Mouse (Mus musculus): ENCODE measurements at regions not wholly inside any gene's neighbourhood (a gene's known extent, or its start where the extent isn't known, plus 50 kb on each side); places are given as distances from the start of the nearest gene placed in this dataset.

DNA sequence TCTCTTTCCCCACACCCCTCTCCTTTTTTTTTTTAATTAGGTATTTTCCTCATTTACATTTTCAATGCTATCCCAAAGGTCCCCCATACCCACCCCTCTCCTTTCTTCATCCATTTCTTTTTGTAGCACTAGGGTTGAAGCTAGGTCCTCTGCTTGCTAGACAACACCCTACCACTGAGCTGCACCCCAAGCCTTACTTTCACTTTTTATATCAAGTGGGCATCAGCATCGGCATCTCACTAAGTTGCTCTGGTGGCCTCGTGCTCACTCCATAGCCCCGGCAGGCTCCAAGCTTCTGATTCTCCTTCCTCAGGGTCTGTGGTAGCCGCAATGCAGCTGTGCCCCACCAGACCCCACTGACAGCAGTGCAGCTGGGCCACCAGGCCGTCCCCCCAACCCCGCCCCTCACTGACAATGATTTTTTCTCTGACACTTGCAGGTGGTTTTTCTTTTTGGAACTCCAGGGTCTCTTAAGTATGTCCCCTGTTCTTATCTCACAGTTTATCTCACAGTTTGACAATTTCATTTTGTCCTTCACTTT lies 77.5 kb downstream of the Nufip1 start:
- DNase-seq = no peak

- no peak for DNase-seq
These were observed 84.6 kb downstream of the Nufip1 start for GRCm38 (mm10) chr14:76195324-76195723.

- DNase-seq = no peak
These were observed 86.7 kb downstream of the Nufip1 start for GRCm38 (mm10) chr14:76197357-76197756.

DNA sequence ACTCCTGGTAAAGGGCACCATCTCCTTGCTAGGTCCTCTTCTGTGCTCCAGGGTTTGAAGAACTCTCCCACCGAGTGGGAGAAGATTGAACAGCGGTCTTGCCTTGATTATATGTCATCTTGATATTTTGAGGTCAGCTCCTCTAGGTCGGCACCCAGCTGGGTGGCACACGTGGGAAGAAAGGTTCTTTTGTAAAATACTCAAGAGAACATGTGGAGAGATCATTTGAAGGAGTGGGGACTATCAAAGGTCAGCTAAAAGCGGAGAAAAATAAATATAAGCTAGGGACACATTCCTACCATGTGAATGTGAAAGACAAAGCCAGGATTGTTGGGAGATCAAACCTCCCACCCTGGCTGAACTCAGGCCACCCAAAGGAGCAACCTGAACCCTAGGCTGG lies 87.7 kb downstream of the Nufip1 start:
- no peak for DNase-seq

GRCm38 (mm10) chr14:76202595-76202994 lies 91.9 kb downstream of the Nufip1 start:
- no peak for DNase-seq

GRCm38 (mm10) chr14:76203135-76203534 lies 92.4 kb downstream of the Nufip1 start:
- DNase-seq = no peak

- no peak for DNase-seq
These were observed 105.9 kb downstream of the Nufip1 start for GRCm38 (mm10) chr14:76216446-76217177.

DNA sequence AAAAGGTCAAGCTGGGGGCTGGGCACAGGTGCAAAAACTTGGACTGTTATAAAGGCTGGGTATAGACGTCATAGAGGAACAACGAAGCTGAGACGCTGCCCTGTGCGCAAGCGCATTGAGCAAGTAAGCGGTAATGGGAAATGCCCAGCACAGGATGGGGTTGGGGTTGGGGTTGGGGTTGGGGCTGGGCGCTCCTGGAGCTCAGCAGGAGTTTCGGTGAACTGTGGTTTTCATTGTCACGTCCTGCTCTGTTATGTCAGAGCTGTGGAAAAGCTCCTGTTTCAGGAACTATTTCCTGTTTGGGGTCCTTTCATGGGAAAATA lies 106.4 kb downstream of the Nufip1 start:
- peak; percentile 20 for DNase-seq

DNA sequence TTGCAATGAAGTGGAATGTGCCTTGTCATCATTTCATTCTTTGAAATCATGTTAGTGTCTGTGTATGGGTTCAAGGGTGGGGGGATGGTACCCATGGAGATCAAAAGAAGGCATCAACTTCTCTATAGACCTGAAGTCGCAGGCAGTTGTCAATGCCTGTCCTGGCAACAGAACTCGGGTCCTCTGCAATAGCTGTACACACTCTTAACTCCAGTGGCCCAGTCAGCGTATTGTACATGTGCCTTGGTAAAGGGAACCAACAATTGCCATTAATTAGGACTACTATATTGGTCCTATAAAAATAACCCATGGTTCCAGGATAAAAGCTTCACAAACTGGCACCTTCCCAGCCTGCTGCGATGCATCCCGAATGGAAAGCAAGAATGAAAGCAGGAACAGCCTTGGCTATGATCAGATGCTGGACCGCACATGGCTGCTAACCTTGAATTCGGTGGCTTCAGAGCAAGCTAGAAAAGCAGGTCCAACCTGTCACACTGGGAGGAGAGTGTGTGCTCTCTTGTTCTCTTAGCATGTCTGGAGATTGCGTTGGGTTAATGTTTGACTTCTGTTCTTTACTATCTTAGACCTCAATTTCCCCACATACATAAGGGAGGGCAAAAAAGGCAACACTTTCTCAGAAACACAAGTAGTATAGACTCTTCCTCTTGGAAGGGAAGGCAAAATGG lies 107.0 kb downstream of the Nufip1 start:
- DNase-seq = no peak

- DNase-seq = no peak
These were observed 110.3 kb downstream of the Nufip1 start for GRCm38 (mm10) chr14:76220952-76221351.

GRCm38 (mm10) chr14:76221617-76222319 lies 111.1 kb downstream of the Nufip1 start:
- DNase-seq = no peak

DNA sequence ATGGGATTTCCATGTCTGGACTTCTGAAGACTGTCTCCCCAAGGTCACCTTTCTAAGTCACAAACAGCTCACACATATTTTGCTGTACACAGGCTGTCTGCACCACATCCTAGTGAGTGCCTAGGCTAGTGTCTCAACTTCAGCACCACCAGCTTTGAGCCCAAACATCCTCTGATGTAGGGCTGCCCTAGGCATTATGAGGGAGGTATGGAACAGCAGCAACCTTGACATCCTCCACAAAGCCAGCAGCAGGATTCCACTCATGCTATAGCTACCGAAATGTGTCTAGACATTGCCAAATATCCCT lies 111.6 kb downstream of the Nufip1 start:
- no peak for DNase-seq

GRCm38 (mm10) chr14:76223036-76223650 lies 112.5 kb downstream of the Nufip1 start:
- no peak for DNase-seq

DNA sequence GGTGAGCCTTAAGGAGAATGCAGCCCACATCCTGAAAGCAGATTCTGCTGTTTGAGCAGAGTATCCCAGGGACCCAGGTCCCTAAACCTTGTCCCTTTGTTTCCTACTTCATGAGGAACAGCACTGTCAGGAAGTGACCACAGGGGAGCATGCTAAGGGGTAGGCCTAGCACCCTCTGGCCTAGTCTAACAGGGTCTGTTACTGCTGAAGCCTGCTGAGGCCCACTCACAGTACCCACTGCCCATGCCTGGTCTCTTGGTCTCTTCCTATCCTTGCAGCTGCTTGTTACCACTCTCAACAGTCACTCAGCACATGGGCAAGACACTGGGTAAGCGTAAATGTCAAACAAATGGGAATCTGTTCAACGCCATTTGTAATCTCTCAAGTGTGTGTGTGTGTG lies 113.2 kb downstream of the Nufip1 start:
- DNase-seq = no peak

- no peak for DNase-seq
These were observed 114.8 kb downstream of the Nufip1 start for GRCm38 (mm10) chr14:76225532-76225931.

GRCm38 (mm10) chr14:76226621-76227297 lies 116.1 kb downstream of the Nufip1 start:
- DNase-seq = no peak

DNA sequence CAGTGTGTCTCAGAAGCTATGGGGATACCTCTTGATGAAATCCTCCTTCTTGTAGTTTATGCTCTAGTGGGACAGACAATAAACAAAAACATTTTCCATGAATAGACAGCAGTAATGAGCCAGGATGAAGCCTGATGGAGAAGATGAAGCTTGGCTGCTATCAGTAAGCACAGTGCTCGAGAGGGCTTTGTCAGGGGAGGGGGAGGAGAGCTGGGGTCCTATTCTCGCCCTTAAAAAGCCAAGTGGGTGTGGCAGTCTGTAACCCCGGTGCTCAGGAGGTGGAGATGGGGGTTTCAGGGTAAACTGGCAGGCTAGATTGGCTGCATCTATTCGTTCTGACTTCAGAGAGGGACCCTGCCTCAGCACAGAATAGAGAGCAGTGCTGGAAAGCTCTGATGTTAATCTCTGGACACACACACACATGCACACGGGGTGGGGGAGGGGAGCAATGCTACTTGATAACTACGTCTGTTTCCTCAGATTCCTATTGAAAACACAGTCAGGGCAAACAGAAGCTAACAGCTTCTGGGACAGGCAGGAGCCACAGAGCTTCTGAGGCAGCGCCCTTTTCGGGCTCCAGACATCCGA lies 118.4 kb downstream of the Nufip1 start:
- DNase-seq = no peak

DNA sequence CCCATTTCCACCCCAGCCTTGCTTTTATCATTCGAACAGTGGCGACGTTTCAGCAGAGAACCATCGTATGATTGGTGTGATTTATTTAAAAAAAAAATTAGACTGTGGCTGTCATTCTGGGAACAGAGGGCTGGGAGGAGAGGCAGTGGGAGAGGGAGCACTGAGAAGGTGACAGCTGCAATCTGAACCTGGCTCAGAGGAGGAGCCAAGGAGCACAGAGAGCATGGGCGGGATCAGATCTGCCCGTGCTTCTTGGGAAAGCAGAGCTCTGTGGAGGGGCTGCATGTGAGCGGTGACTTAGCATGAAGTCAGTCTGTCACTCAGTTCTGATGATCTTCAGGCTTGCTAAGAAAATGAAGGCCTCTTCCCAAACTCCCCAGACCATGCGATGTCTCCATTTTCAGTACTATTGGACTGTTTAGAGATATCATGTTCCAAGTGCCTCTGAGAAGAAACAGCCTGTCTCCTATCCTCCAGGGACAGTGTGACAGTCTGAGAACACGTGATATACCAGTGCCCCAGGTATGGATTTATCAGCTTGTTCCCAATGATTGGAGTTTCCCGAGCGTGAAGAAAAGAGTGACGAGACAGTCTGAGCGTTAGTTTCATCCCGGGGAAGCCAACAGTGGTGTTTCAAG lies 129.3 kb downstream of the Nufip1 start:
- DNase-seq = no peak

DNA sequence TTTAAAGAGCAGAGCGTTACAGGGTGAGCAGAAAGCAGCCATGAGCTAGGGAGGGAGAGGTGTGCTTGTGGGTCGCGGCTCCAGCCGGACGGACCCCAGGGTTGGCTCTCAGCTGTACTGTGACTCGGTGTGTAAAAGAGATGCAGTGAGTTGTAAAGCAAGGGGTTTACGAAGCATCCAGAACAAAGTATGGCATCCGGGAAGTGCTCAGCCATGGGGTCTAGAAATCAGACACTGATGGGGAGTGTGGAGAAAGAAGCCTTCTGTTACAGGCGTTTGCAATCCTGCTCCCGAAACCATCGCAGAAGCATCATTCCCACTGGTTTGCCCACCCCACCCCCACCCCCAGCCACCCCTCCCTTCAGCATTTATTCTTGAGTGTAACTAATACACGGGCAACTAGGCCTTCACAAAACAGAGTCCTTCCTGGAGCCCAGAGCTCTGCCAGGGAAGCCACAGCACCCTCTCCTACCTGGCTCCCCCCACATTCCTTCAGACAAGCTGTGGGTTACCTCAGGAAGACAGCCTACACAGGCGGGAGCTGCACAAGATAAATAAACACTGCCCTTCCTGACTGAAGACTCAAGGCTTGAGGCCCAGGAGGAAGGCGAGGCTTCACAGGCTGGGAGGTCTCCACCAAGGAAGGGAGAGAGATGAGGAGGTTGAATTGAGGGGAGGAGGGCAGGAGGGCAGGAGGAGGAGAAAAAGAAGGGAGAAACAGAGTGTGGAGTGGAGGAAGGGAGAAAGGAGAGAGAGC lies 133.1 kb downstream of the Nufip1 start:
- no peak for DNase-seq

GRCm38 (mm10) chr14:76244338-76245062 lies 133.8 kb downstream of the Nufip1 start:
- no peak for DNase-seq

- DNase-seq = no peak
These were observed 134.3 kb downstream of the Nufip1 start for GRCm38 (mm10) chr14:76245063-76245396.

Measured in kidney, adult 9 months (tissue).